Mouse (Mus musculus) right cerebral cortex, adult 2 months (tissue): ENCODE measurements around the gene Phf21a.

ENCODE experiments used
- DNase-seq, 2 experiments: peaks; one replicate each; pipeline ENCODE4 v3.0.0; 2021 to 2022; ENCODE audit warnings: low spot score in 2 of 2

The Phf21a gene

DNA sequence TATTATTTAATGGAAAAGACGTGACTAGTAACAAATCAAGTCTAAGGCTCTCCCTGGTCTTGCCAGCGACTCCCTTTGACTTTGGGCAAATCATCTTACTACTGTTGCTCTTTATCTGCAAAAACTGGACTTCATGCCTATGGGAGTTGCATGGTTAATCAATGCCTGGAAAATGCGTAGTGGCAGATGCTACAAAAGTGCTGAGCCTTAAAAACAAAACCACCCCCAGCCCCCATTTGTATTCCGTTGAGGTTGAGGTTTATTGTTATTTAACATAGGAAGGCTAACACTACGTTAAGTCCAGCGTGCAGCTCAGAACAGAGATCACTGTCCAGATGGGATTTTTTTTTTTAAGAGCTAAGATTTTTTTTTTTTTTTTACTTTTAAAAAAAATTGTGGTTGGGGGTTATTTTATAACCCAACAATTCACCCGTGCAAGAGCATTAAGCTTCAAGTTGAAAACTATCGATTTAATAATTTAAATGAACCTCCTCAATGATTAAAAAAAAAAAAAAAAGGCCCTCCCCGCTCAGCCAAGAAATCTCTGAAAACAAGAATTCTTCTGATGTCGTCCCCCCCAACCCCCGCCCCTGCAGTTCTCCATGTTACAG is 89.3 kb downstream of the Phf21a start:
- no peak for DNase-seq

DNA sequence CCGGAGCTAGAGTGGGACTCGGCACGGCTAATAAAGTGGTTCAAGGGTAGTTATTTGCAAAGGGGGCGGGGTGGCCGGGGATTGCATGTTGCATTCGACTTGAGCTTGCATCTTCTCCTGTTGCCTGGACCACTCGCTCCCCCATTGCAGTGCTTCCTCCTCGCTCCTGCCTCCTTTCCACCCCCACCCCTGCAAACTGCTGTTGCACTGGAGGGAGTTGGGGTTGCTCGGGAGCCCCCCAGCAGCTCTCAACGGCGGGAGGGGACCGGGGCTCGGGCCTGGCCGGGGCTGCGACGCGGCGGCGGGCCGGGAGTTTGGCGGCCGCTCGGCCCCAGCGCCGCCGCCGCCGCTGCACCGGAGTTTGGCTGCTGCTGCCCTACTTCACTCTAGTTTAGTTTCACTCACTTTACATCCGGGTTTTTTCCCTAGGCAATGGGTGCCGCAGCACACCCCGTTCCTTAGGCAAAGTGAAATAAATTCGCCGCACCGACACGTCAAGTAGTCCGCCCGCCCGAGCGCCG is 90.1 kb downstream of the Phf21a start:
- peak; percentile 72 to 83 for DNase-seq

GRCm38 (mm10) chr2:92183613-92184076 is 90.7 kb downstream of the Phf21a start:
- DNase-seq = peak; percentile 87 to 88

- peak; percentile 59 to 63 for DNase-seq
Measured at GRCm38 (mm10) chr2:92184077-92184921, 91.4 kb downstream of the Phf21a start.

GRCm38 (mm10) chr2:92185062-92185765 is 92.3 kb downstream of the Phf21a start:
- DNase-seq = peak; percentile 24 to 50

DNA sequence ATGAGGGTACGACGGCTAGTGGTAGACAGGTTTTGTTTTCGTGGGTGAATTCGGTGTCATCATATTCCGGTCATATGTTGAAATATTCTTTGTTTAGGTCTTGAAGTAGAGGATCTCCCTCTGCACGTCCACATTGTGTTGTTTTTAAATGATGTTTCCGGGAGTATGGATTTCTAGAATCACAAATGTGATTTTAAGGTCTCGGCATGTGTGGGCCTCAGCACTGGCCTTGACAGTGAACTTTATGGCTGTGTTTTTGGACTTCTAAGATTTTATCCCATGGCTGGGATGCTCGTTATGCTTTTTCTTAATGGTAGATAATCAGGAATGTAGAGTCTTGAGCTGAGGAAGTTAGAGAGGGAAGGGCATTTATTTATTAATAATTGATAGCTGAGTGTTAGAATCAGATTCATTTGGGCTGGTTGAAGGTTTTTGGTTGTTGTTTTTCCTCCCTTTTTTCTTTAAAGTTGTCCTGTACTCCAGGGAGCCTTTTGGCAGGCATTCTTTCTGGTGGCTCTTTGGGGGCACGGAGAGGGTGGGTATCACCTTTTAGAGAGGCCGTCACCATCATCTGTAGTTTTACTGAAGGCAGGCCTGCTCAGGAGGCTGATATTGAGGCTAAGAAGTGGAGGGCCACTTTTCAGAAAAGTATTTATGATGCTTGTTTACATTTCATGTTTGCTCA is 93.0 kb downstream of the Phf21a start:
- no peak for DNase-seq

- no peak for DNase-seq
Measured at GRCm38 (mm10) chr2:92187061-92187460, 94.1 kb downstream of the Phf21a start.

- DNase-seq = no peak
Measured at GRCm38 (mm10) chr2:92188744-92189143, 95.8 kb downstream of the Phf21a start.

DNA sequence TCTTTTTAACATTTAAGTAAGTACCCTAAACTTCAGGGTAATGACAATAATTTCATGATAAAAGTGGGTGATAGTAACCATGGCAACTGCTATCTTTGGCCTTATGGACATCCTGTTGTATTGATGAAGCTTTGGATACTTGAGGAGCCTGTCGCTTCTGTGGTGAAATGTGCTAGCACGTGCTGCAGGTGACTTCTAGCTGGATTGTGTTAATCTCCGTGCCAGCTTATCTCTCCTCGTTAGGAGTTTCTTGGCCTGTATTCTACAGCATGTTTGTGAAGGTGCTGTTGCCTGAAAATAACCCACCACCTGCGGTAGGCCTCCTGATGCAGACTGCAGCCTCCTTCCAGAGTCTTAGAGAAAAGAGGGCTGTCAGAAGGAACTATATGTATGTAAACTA is 98.0 kb downstream of the Phf21a start:
- DNase-seq = no peak

GRCm38 (mm10) chr2:92191826-92192581 is 99.1 kb downstream of the Phf21a start:
- peak in 1 of 2 experiments; percentile 17 for DNase-seq

- no peak for DNase-seq
Measured at GRCm38 (mm10) chr2:92198126-92198525, 105.2 kb downstream of the Phf21a start.

DNA sequence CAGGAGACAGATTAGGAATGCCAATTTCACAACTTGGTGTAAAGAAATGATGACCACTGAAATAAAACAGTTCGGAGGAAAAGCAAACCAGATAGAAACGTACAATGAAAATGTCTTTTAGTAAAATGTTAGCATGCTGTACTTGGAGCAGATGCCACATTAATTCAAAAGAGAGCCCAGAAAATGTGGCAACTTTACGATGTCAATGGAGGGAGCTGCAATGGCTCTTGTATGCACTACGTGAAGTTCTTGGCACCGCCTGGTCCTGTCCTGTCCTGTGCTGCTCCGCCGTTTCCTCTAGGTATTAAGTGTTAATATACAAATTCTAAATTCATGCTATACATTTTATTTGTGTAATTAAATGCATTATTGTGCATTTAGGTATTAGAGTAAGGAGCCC is 105.8 kb downstream of the Phf21a start:
- DNase-seq = no peak

DNA sequence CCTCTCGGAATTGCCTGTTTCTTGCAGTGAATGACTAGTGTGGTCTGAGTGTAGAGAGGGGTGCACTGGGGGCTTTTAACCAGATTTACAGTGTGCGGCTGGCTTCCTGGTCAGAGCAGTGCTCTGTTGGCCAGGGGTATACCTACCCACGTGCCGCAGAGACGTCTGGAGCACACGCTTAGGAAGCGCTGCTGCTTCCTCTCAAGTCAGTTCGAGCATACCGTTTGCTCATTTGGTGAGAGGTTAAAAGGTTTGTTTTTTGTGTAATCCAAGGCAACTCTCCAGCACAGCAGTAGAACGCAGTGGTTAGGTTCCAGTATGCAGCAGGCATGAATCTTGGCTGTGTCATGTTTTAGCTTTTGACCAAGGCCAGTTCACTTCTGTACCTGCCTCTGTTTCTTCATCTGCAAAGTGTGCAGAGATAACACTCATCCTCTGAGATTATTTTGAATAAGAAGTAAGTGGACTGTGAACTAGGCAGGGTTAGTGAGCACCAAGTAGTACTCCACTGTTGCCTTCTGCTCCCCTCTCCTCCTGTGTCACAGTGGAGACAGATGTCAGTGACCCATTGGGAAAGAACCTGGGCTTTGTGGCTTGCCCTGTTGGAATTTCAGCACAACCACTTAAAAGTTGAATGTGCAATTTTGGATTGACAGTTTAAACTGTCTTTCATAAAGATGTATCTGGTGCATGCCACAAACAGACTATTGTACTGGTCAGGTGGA is 106.8 kb downstream of the Phf21a start:
- DNase-seq = no peak

DNA sequence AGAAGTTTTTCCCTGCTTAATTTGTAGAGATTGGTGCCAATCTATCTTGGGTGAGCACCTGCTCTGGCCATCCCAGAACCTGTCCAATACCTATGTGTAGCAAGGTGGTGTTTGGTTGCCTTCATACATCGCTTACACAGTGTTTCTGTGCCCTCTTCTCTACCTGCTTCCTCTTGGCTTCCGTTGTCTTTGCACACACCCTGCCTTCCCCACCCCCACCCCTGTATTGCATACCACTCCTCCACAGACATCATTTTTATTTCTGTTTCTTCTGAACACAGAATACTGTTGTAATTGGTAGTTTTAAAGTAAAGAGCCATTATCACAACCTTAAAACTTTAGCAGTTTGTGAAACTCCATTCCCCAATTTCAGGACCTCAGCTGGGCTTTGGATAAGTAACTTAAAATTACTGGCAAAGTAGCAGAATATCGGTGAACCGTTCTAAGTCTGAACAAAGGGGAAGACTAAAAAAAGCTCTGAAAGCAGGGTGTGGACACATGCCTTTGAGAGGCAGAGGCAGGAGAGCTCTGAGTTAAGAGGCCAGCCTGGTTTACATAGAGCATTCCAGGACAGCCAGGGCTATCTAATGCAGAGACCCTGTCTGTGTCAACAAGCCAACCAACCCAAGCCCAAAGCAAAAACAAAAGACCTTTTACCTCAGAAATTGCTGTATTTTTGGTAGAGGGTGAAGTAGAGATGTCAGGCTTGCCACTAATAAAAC is 109.6 kb downstream of the Phf21a start:
- no peak for DNase-seq

- DNase-seq = no peak
Measured at GRCm38 (mm10) chr2:92205010-92205639, 112.2 kb downstream of the Phf21a start.

- DNase-seq = no peak
Measured at GRCm38 (mm10) chr2:92210409-92210808, 117.5 kb downstream of the Phf21a start.

DNA sequence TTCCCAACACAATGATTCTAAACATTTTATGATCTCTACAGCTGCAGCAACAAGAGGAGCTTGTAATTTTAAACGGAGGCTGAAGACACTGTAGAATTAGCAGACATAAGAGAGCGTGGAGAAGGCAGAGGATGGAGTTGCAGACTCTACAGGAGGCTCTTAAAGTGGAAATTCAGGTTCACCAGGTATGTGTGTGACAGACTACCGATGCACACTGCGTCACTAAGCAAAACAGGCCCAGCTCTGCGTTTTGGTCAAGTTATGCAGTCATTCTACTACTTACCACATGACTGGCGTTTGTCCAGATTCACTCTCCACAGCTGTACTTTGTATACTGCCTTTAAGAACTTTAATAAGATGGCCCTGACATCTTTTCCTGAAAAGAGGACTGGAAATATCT is 128.5 kb downstream of the Phf21a start:
- no peak for DNase-seq

DNA sequence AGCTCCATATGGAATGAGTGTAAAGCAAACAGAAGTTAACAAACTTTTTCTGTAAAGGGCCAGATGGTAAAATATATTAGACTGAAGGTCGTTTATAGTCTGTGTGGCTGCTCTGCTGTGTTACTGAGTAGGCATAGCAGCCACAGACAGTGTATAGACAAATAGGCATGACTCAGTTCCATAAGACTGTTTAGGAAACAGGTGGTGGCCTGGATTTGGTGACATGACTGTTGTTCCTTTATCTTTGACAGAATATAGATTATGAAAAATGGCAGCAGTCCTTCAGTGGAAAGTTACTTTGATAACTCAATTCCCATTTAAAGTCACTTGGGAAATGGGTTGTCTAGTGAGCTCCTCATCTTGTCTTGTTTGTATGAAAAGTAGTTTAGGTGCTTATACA is 132.7 kb downstream of the Phf21a start:
- no peak for DNase-seq

DNA sequence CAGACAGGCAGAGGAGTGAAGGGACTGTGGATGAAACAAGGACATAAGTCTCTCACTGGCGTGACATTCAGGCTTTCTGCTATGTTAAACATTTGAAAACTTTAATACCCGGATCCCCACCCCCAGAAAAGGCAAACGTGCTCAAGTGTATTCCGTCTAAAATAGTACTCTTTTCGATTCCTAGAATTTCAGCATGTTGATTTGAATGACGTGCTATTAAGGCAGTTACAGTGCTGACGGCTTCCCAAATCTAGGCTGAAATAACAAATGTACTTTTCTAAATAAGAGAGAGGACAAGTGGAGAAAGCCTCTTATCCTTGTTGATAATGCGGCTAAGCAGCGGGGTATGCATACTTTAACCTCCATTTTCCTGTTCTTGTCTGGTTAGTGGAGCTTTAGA is 137.1 kb downstream of the Phf21a start:
- no peak for DNase-seq
